Mouse (Mus musculus): ENCODE results near the gene Chka.

Chka gene

GRCm38 (mm10) chr19:3889096-3889495 is 37.5 kb downstream of the Chka start:
- DNase-seq (ENCODE audit: low spot score in 2 of 2), result no peak

- DNase-seq (ENCODE audit: low spot score in 2 of 2), result no peak
These were observed 38.6 kb downstream of the Chka start for GRCm38 (mm10) chr19:3890181-3890580.

- no peak for DNase-seq (ENCODE audit: low spot score in 2 of 2)
These were observed 42.1 kb downstream of the Chka start for GRCm38 (mm10) chr19:3893545-3894116.

- DNase-seq (ENCODE audit: low spot score in 2 of 2), result no peak
These were observed 42.7 kb downstream of the Chka start for GRCm38 (mm10) chr19:3894294-3894693.

- no peak for DNase-seq (ENCODE audit: low spot score in 2 of 2)
These were observed 43.6 kb downstream of the Chka start for GRCm38 (mm10) chr19:3895171-3895631.

- DNase-seq (ENCODE audit: low spot score in 2 of 2), result no peak
These were observed 44.6 kb downstream of the Chka start for GRCm38 (mm10) chr19:3896208-3896607.

- no peak for DNase-seq (ENCODE audit: low spot score in 2 of 2)
These were observed 46.0 kb downstream of the Chka start for GRCm38 (mm10) chr19:3897557-3897956.

- DNase-seq (ENCODE audit: low spot score in 2 of 2), result no peak
These were observed 47.4 kb downstream of the Chka start for GRCm38 (mm10) chr19:3898952-3899351.

- DNase-seq (ENCODE audit: low spot score in 2 of 2), result no peak
These were observed 48.0 kb downstream of the Chka start for GRCm38 (mm10) chr19:3899618-3900017.

GRCm38 (mm10) chr19:3902966-3903365 is 51.4 kb downstream of the Chka start:
- DNase-seq (ENCODE audit: low spot score in 2 of 2), result no peak

- no peak for DNase-seq (ENCODE audit: low spot score in 2 of 2)
These were observed 52.2 kb downstream of the Chka start for GRCm38 (mm10) chr19:3903648-3904362.

GRCm38 (mm10) chr19:3904363-3904675 is 52.7 kb downstream of the Chka start:
- no peak for DNase-seq (ENCODE audit: low spot score in 2 of 2)

- DNase-seq (ENCODE audit: low spot score in 2 of 2), result peak in 1 of 2 experiments; percentile 56
These were observed 53.8 kb downstream of the Chka start for GRCm38 (mm10) chr19:3905261-3905969.

- no peak for DNase-seq (ENCODE audit: low spot score in 2 of 2)
These were observed 54.8 kb downstream of the Chka start for GRCm38 (mm10) chr19:3906326-3906725.

- peak; percentile 83 to 85 for DNase-seq (ENCODE audit: low spot score in 2 of 2)
These were observed 55.5 kb downstream of the Chka start, which contains the start of gene Tcirg1 for GRCm38 (mm10) chr19:3906795-3907786. Gene Tcirg1, minus strand, starts transcription at chr19:3907133.

- no peak for DNase-seq (ENCODE audit: low spot score in 2 of 2)
These were observed 56.5 kb downstream of the Chka start for GRCm38 (mm10) chr19:3907876-3908660.

- no peak for DNase-seq (ENCODE audit: low spot score in 2 of 2)
These were observed 58.6 kb downstream of the Chka start for GRCm38 (mm10) chr19:3910206-3910605.

- DNase-seq (ENCODE audit: low spot score in 2 of 2), result peak; percentile 90 to 92
These were observed 61.0 kb downstream of the Chka start, which contains the start of gene Ndufs8 for GRCm38 (mm10) chr19:3912337-3913204. Gene Ndufs8, minus strand, starts transcription at chr19:3912774.

- DNase-seq (ENCODE audit: low spot score in 2 of 2), result no peak
These were observed 62.1 kb downstream of the Chka start for GRCm38 (mm10) chr19:3913692-3914091.

- no peak for DNase-seq (ENCODE audit: low spot score in 2 of 2)
These were observed 63.0 kb downstream of the Chka start for GRCm38 (mm10) chr19:3914535-3914934.
